Mouse (Mus musculus) MEL (cell line): ENCODE measurements at regions not wholly inside any gene's neighbourhood (a gene's known extent, or its start where the extent isn't known, plus 50 kb on each side); places are given as distances from the start of the nearest gene placed in this dataset.

Experiments
- DNase-seq: peaks from one replicate; pipeline ENCODE4 v3.0.0; 2011; ENCODE audit warnings: low read depth, low spot score
- H3K27ac ChIP-seq: 2 replicates; pipeline ENCODE4 v1.5.1; 2012; ENCODE audit warnings: low read depth, mild to moderate bottlenecking, control low read depth, low read length, moderate library complexity; ENCODE audit not compliant: control insufficient read depth
- H3K27me3 ChIP-seq, 2 experiments: fragments of 150-350 bp in 1 of 2; sonication (generic) in 1 of 2; 2 replicates each; pipeline ENCODE4 v1.6.1; 2012; ENCODE audit warnings: low read length in 2 of 2, mild to moderate bottlenecking in 2 of 2, improper control_type of control experiment in 1 of 2, moderate library complexity in 1 of 2; ENCODE audit not compliant: insufficient read depth in 2 of 2, control insufficient read depth in 1 of 2
- H3K36me3 ChIP-seq, 2 experiments: 2 replicates each; pipeline ENCODE4 v1.6.1; 2012 to 2014; ENCODE audit warnings: low read length in 2 of 2, improper control_type of control experiment in 1 of 2, inconsistent platforms in 1 of 2, mild to moderate bottlenecking in 1 of 2; ENCODE audit not compliant: insufficient read depth in 2 of 2, control insufficient read depth in 1 of 2
- H3K4me1 ChIP-seq, 2 experiments: fragments of 150-350 bp in 1 of 2; sonication (generic) in 1 of 2; 2 replicates each; pipeline ENCODE4 v1.6.1; 2012; ENCODE audit warnings: low read length in 2 of 2, improper control_type of control experiment in 1 of 2, mild to moderate bottlenecking in 1 of 2; ENCODE audit not compliant: insufficient read depth in 2 of 2, control insufficient read depth in 1 of 2
- H3K4me3 ChIP-seq, 2 experiments: fragments of 150-350 bp in 1 of 2; sonication (generic) in 1 of 2; 2 replicates each; pipeline ENCODE4 v1.5.1; 2012; ENCODE audit warnings: low read depth in 2 of 2, low read length in 2 of 2, mild to moderate bottlenecking in 2 of 2, moderate library complexity in 2 of 2, control low read depth in 1 of 2, improper control_type of control experiment in 1 of 2; ENCODE audit not compliant: control insufficient read depth in 1 of 2, insufficient read depth in 1 of 2
- H3K79me2 ChIP-seq: 2 replicates; pipeline ENCODE4 v1.6.1; 2012; ENCODE audit warnings: mild to moderate bottlenecking, low read length, moderate library complexity; ENCODE audit not compliant: control insufficient read depth, poor library complexity, insufficient read depth
- H3K9ac ChIP-seq: 2 replicates; pipeline ENCODE4 v1.6.1; 2012; ENCODE audit warnings: low read depth, mild to moderate bottlenecking, control low read depth, low read length, moderate library complexity; ENCODE audit not compliant: control insufficient read depth, poor library complexity, severe bottlenecking
- H3K9me3 ChIP-seq: fragments of 150-350 bp; sonication (generic); replicated peaks from 2 replicates; pipeline ENCODE4 v1.6.1; 2012; ENCODE audit warnings: mild to moderate bottlenecking, low read length, improper control_type of control experiment, moderate library complexity; ENCODE audit not compliant: insufficient read depth
- CHD1 ChIP-seq: IDR thresholded peaks from 2 replicates; pipeline ENCODE4 v1.6.1; 2012; ENCODE audit warnings: low read depth, mild to moderate bottlenecking, inconsistent platforms, low read length, improper control_type of control experiment
- CTCF ChIP-seq, 3 experiments: IDR thresholded peaks in 2 of 3; conservative IDR thresholded peaks in 1 of 3; 2 replicates each; pipeline ENCODE4 v1.5.1; 2011 to 2012; ENCODE audit warnings: low read length in 3 of 3, low read depth in 2 of 3, mild to moderate bottlenecking in 2 of 3, improper control_type of control experiment in 1 of 3, inconsistent platforms in 1 of 3, mixed read lengths in 1 of 3, moderate library complexity in 1 of 3; ENCODE audit not compliant: control insufficient read depth in 1 of 3, insufficient read depth in 1 of 3, poor library complexity in 1 of 3, severe bottlenecking in 1 of 3
- ETS1 ChIP-seq: IDR thresholded peaks from 2 replicates; pipeline ENCODE4 v1.6.1; 2012; ENCODE audit warnings: low read depth, mild to moderate bottlenecking, inconsistent platforms, low read length, improper control_type of control experiment, moderate library complexity
- HCFC1 ChIP-seq: IDR thresholded peaks from 2 replicates; pipeline ENCODE4 v1.6.1; 2012; ENCODE audit warnings: low read depth, mild to moderate bottlenecking, inconsistent platforms, low read length, improper control_type of control experiment, moderate library complexity
- JUND ChIP-seq: IDR thresholded peaks from 2 replicates; pipeline ENCODE4 v1.6.1; 2011; ENCODE audit warnings: low read depth, mild to moderate bottlenecking, improper control_type of control experiment, low read length
- KAT2A ChIP-seq: conservative IDR thresholded peaks from 2 replicates; pipeline ENCODE4 v1.6.1; 2012; ENCODE audit warnings: low read depth, low read length, improper control_type of control experiment, inconsistent platforms
- MAFK ChIP-seq: IDR thresholded peaks from 2 replicates; pipeline ENCODE4 v1.6.1; 2011; ENCODE audit warnings: low read depth, mild to moderate bottlenecking, low read length, improper control_type of control experiment, borderline replicate concordance
- MAZ ChIP-seq: IDR thresholded peaks from 2 replicates; pipeline ENCODE4 v1.6.1; 2012; ENCODE audit warnings: low read depth, mild to moderate bottlenecking, inconsistent platforms, low read length, improper control_type of control experiment
- MEF2A ChIP-seq: IDR thresholded peaks from 2 replicates; pipeline ENCODE4 v1.6.1; 2014; ENCODE audit warnings: low read depth, mild to moderate bottlenecking, inconsistent platforms, low read length, improper control_type of control experiment; ENCODE audit not compliant: poor library complexity, insufficient replicate concordance, severe bottlenecking; ENCODE audit errors: extremely low read depth
- MYC ChIP-seq: IDR thresholded peaks from 2 replicates; pipeline ENCODE4 v1.6.1; 2011; ENCODE audit warnings: low read depth, mild to moderate bottlenecking, low read length, improper control_type of control experiment, moderate library complexity
- NELFE ChIP-seq: IDR thresholded peaks from 2 replicates; pipeline ENCODE4 v1.6.1; 2011; ENCODE audit warnings: low read depth, low read length, improper control_type of control experiment
- POLR2A ChIP-seq, 2 experiments: IDR thresholded peaks; 2 replicates each; pipeline ENCODE4 v1.6.1; 2011 to 2012; ENCODE audit warnings: low read length in 2 of 2, mild to moderate bottlenecking in 2 of 2, control low read depth in 1 of 2, improper control_type of control experiment in 1 of 2, low read depth in 1 of 2, moderate library complexity in 1 of 2; ENCODE audit not compliant: control insufficient read depth in 1 of 2, insufficient read depth in 1 of 2, poor library complexity in 1 of 2
- POLR2AphosphoS2 ChIP-seq: IDR thresholded peaks from 2 replicates; pipeline ENCODE4 v1.6.1; 2011; ENCODE audit warnings: low read length, improper control_type of control experiment
- SIN3A ChIP-seq: IDR thresholded peaks from 2 replicates; pipeline ENCODE4 v1.6.1; 2012; ENCODE audit warnings: low read length, improper control_type of control experiment, inconsistent platforms
- TAL1 ChIP-seq: IDR thresholded peaks from 2 replicates; pipeline ENCODE4 v1.6.1; 2012; ENCODE audit warnings: mild to moderate bottlenecking, inconsistent platforms, low read length, moderate library complexity, mixed read lengths
- TBP ChIP-seq: IDR thresholded peaks from 2 replicates; pipeline ENCODE4 v1.8.0; 2011; ENCODE audit warnings: low read depth, low read length, improper control_type of control experiment
- ZKSCAN1 ChIP-seq: IDR thresholded peaks from 2 replicates; pipeline ENCODE4 v1.6.1; 2012; ENCODE audit warnings: low read depth, mild to moderate bottlenecking, inconsistent platforms, low read length, improper control_type of control experiment, moderate library complexity

- Histone ChIP-seq H3K79me2 (no peaks in the 10 kb centered on the region), H3K36me3 (no peaks in the 10 kb centered on the region), H3K27ac (no peak overlapping the region), H3K9ac (no peak overlapping the region), H3K4me1 (peaks cover 0 to under 1% of the 10 kb centered on the region in 2 experiments; a peak in 1 of 4 replicates), H3K9me3 (no peaks in the 10 kb centered on the region), H3K4me3 (no peak overlapping the region), H3K27me3 (no peaks in the 10 kb centered on the region)
- TF ChIP-seq ZKSCAN1 (no peak), TAL1 (no peak), MAFK (no peak), ETS1 (no peak), CHD1 (no peak), TBP (no peak), NELFE (no peak), SIN3A (no peak), POLR2A (IDR thresholded peaks at IDR 0.05; ENCODE audit: control insufficient read depth in 1 of 2, insufficient read depth in 1 of 2, low read depth in 1 of 2, low read length in 2 of 2, poor library complexity in 1 of 2) (no peak), MAZ (no peak), HCFC1 (no peak), CTCF (IDR thresholded peaks at IDR 0.05 in 2 of 3, conservative IDR thresholded peaks at IDR 0.05 in 1 of 3; ENCODE audit: control insufficient read depth in 1 of 3, insufficient read depth in 1 of 3, low read depth in 2 of 3, low read length in 3 of 3, poor library complexity in 1 of 3, severe bottlenecking in 1 of 3) (no peak), POLR2AphosphoS2 (no peak), KAT2A (no peak), JUND (no peak), MEF2A (no peak)
- no peak for DNase-seq
Measured at GRCm38 (mm10) chr2:146571857-146572256, 59.7 kb upstream of the Ralgapa2 start.

- Histone ChIP-seq H3K27me3 (no peaks in the 10 kb centered on the region), H3K4me1 (no peaks in the 10 kb centered on the region), H3K36me3 (no peaks in the 10 kb centered on the region), H3K9me3 (no peaks in the 10 kb centered on the region), H3K27ac (no peak overlapping the region), H3K79me2 (no peaks in the 10 kb centered on the region), H3K9ac (no peak overlapping the region), H3K4me3 (no peak overlapping the region)
- TF ChIP-seq MYC (no peak), TBP (no peak)
- no peak for DNase-seq
Measured at GRCm38 (mm10) chr2:146575610-146576297, 63.6 kb upstream of the Ralgapa2 start.
